Mouse (Mus musculus) neural tube, embryonic 15.5 days (tissue): Measurements from ENCODE around the gene Dapk2. TPM values are rescaled to one million over a fixed set of nuclear protein-coding genes. Genes with fewer than 3 reads are reported as not detected.

Source experiments
- ATAC-seq: fragments of 200-750 bp; cut with Nextera tagmentation; 2 replicates; pipeline ENCODE4 v1.8.0; 2017; ENCODE audit warnings: mild to moderate bottlenecking, moderate TSS enrichment, moderate library complexity; ENCODE audit not compliant: low FRiP score
- H3K27ac ChIP-seq: fragments of 300-500 bp; sonication (generic); replicated peaks from 2 replicates; pipeline ENCODE4 v1.5.1; 2015; ENCODE audit warnings: mild to moderate bottlenecking, inconsistent platforms
- H3K27me3 ChIP-seq: fragments of 300-500 bp; sonication (generic); replicated peaks from 2 replicates; pipeline ENCODE4 v1.6.1; 2015; ENCODE audit warnings: inconsistent platforms
- H3K36me3 ChIP-seq: fragments of 300-500 bp; sonication (generic); 2 replicates; pipeline ENCODE4 v1.6.1; 2015; ENCODE audit warnings: inconsistent platforms
- H3K4me1 ChIP-seq: fragments of 300-500 bp; sonication (generic); 2 replicates; pipeline ENCODE4 v1.6.1; 2015; ENCODE audit warnings: inconsistent platforms
- H3K4me2 ChIP-seq: fragments of 300-500 bp; sonication (generic); 2 replicates; pipeline ENCODE4 v1.6.1; 2015; ENCODE audit warnings: inconsistent platforms, mild to moderate bottlenecking, moderate library complexity
- H3K4me3 ChIP-seq: fragments of 300-500 bp; sonication (generic); replicated peaks from 2 replicates; pipeline ENCODE4 v1.5.1; 2015; ENCODE audit warnings: mild to moderate bottlenecking, inconsistent platforms
- H3K9ac ChIP-seq: fragments of 300-500 bp; sonication (generic); replicated peaks from 2 replicates; pipeline ENCODE4 v1.6.1; 2015; ENCODE audit warnings: mild to moderate bottlenecking, inconsistent platforms
- H3K9me3 ChIP-seq: fragments of 300-500 bp; sonication (generic); replicated peaks from 2 replicates; pipeline ENCODE4 v1.6.1; 2016; ENCODE audit warnings: inconsistent platforms
- WGBS: fragments of 180-500 bp; shearing (Covaris S2); methylation state at CpG from one replicate; pipeline ENCODE4 v1.1.7; 2015; ENCODE audit warnings: mixed read lengths; 5-methylcytosine and 5-hydroxymethylcytosine counted together
- polyA plus RNA-seq: library from polyadenylated mRNA; unstranded; fragments of >200 nt; fragmentation: Nextera tagmentation; extraction: Ambion mirVana; gene quantifications from 2 replicates; pipeline ENCODE4 v1.2.1, GENCODE M21; 2015

Dapk2 gene
- polyA plus RNA-seq, 1 experiment from 2014 or later: 0.69 TPM

GRCm38 (mm10) chr9:66270038-66270437 lies 112.0 kb downstream of the Dapk2 start:
- H3K4me2 ChIP-seq: no peak overlapping the region
- no peak overlapping the region for H3K4me3 ChIP-seq
- H3K4me1 ChIP-seq: peaks cover 6% of the 10 kb centered on the region
- no peak overlapping the region for H3K27ac ChIP-seq
- no peak overlapping the region for H3K9ac ChIP-seq
- no peaks in the 10 kb centered on the region for H3K9me3 ChIP-seq
- no peak for ATAC-seq
- H3K36me3 ChIP-seq: no peaks in the 10 kb centered on the region
- no peaks in the 10 kb centered on the region for H3K27me3 ChIP-seq
- 72% methylated on average over 4 of the region's 4 CpGs for WGBS

- Histone ChIP-seq H3K9me3 (no peaks in the 10 kb centered on the region), H3K4me3 (no peak overlapping the region), H3K27me3 (no peaks in the 10 kb centered on the region), H3K4me1 (peaks cover 17% of the 10 kb centered on the region), H3K4me2 (no peak overlapping the region), H3K36me3 (no peaks in the 10 kb centered on the region), H3K9ac (no peak overlapping the region), H3K27ac (no peak overlapping the region)
- whole genome bisulfite sequencing: 50% methylated on average over 5 of the region's 5 CpGs
- ATAC-seq: no peak
These were observed 113.7 kb downstream of the Dapk2 start for GRCm38 (mm10) chr9:66271726-66272125.

GRCm38 (mm10) chr9:66273632-66274031 lies 115.6 kb downstream of the Dapk2 start:
- ATAC-seq: no peak
- Histone ChIP-seq H3K4me1 (peaks cover 22% of the 10 kb centered on the region), H3K27ac (no peak overlapping the region), H3K9ac (no peak overlapping the region), H3K4me3 (no peak overlapping the region), H3K36me3 (no peaks in the 10 kb centered on the region), H3K4me2 (no peak overlapping the region), H3K9me3 (no peaks in the 10 kb centered on the region), H3K27me3 (no peaks in the 10 kb centered on the region)
- 93% methylated on average over 1 of the region's 1 CpGs for WGBS

GRCm38 (mm10) chr9:66274657-66275056 lies 116.6 kb downstream of the Dapk2 start:
- no peak for ATAC-seq
- peak overlapping the region; percentile 52; the same call in 1 of the 2 replicates for H3K4me2 ChIP-seq
- H3K27me3 ChIP-seq: no peaks in the 10 kb centered on the region
- H3K9ac ChIP-seq: no peak overlapping the region
- H3K36me3 ChIP-seq: no peaks in the 10 kb centered on the region
- no peaks in the 10 kb centered on the region for H3K9me3 ChIP-seq
- WGBS: 31% methylated on average over 3 of the region's 3 CpGs
- no peak overlapping the region for H3K4me3 ChIP-seq
- H3K4me1 ChIP-seq: peaks cover 22% of the 10 kb centered on the region
- no peak overlapping the region for H3K27ac ChIP-seq

- no peak for ATAC-seq
- peak overlapping the region; percentile 52 for H3K4me2 ChIP-seq
- WGBS: 2% methylated on average over 15 of the region's 15 CpGs
- H3K4me1 ChIP-seq: peaks cover 22% of the 10 kb centered on the region
- no peak overlapping the region for H3K9ac ChIP-seq
- peak overlapping the region; percentile 14; the same call in 1 of the 2 replicates for H3K4me3 ChIP-seq
- peak overlapping the region; percentile 14; the same call in 1 of the 2 replicates for H3K27ac ChIP-seq
- no peaks in the 10 kb centered on the region for H3K36me3 ChIP-seq
- no peaks in the 10 kb centered on the region for H3K27me3 ChIP-seq
- H3K9me3 ChIP-seq: no peaks in the 10 kb centered on the region
These were observed 117.4 kb downstream of the Dapk2 start for GRCm38 (mm10) chr9:66275267-66275991.

GRCm38 (mm10) chr9:66276062-66276461 lies 118.0 kb downstream of the Dapk2 start:
- H3K27ac ChIP-seq: no peak overlapping the region
- ATAC-seq: no peak
- H3K4me1 ChIP-seq: peaks cover 22% of the 10 kb centered on the region
- WGBS: 29% methylated on average over 4 of the region's 4 CpGs
- H3K36me3 ChIP-seq: no peaks in the 10 kb centered on the region
- no peaks in the 10 kb centered on the region for H3K27me3 ChIP-seq
- H3K9ac ChIP-seq: no peak overlapping the region
- H3K9me3 ChIP-seq: no peaks in the 10 kb centered on the region
- peak overlapping the region; percentile 52; the same call in 1 of the 2 replicates for H3K4me2 ChIP-seq
- H3K4me3 ChIP-seq: no peak overlapping the region

- no peak for ATAC-seq
- WGBS: 22% methylated on average over 14 of the region's 14 CpGs
These were observed 118.8 kb downstream of the Dapk2 start for GRCm38 (mm10) chr9:66276697-66277385.

GRCm38 (mm10) chr9:66279647-66280046 lies 121.6 kb downstream of the Dapk2 start:
- Histone ChIP-seq H3K4me3 (no peak overlapping the region), H3K27ac (no peak overlapping the region), H3K4me2 (no peak overlapping the region), H3K9me3 (no peaks in the 10 kb centered on the region), H3K4me1 (peaks cover 20% of the 10 kb centered on the region), H3K27me3 (no peaks in the 10 kb centered on the region), H3K36me3 (no peaks in the 10 kb centered on the region), H3K9ac (no peak overlapping the region)
- no peak for ATAC-seq

More at GRCm38 (mm10) chr9:66276697-66277385, 118.8 kb downstream of the Dapk2 start:
- Histone ChIP-seq H3K9ac (no peak overlapping the region), H3K36me3 (no peaks in the 10 kb centered on the region), H3K4me1 (peaks cover 22% of the 10 kb centered on the region), H3K27ac (no peak overlapping the region), H3K27me3 (no peaks in the 10 kb centered on the region), H3K9me3 (no peaks in the 10 kb centered on the region), H3K4me2 (no peak overlapping the region), H3K4me3 (no peak overlapping the region)

GRCm38 (mm10) chr9:66280496-66280895 lies 122.5 kb downstream of the Dapk2 start:
- Histone ChIP-seq H3K27ac (no peak overlapping the region), H3K4me1 (peaks cover 12% of the 10 kb centered on the region), H3K4me2 (no peak overlapping the region), H3K4me3 (no peak overlapping the region), H3K9ac (no peak overlapping the region), H3K9me3 (no peaks in the 10 kb centered on the region), H3K27me3 (no peaks in the 10 kb centered on the region), H3K36me3 (no peaks in the 10 kb centered on the region)
- 83% methylated on average over 1 of the region's 1 CpGs for WGBS
- ATAC-seq: no peak

GRCm38 (mm10) chr9:66281501-66281951 lies 123.5 kb downstream of the Dapk2 start:
- Histone ChIP-seq H3K4me3 (no peak overlapping the region), H3K9ac (no peak overlapping the region), H3K27ac (no peak overlapping the region), H3K36me3 (no peaks in the 10 kb centered on the region), H3K4me2 (no peak overlapping the region), H3K4me1 (peaks cover 8% of the 10 kb centered on the region; the same call in 1 of the 2 replicates), H3K27me3 (no peaks in the 10 kb centered on the region), H3K9me3 (no peaks in the 10 kb centered on the region)
- ATAC-seq: no peak
- 51% methylated on average over 9 of the region's 9 CpGs for WGBS

GRCm38 (mm10) chr9:66282582-66282981 lies 124.6 kb downstream of the Dapk2 start:
- Histone ChIP-seq H3K4me1 (0 out of 2 replicates have a peak, but pooled peaks cover 3% of the 10 kb centered on the region), H3K27ac (no peak overlapping the region), H3K9me3 (no peaks in the 10 kb centered on the region), H3K36me3 (no peaks in the 10 kb centered on the region), H3K9ac (no peak overlapping the region), H3K4me3 (no peak overlapping the region), H3K27me3 (no peaks in the 10 kb centered on the region), H3K4me2 (no peak overlapping the region)
- no peak for ATAC-seq
- WGBS: 98% methylated on average over 1 of the region's 1 CpGs
